Mouse (Mus musculus): ENCODE measurements around the gene Prep. TPM values are rescaled to one million over a fixed set of nuclear protein-coding genes. Genes with fewer than 3 reads are reported as not detected.
"Not testable (repeated sequence)": the region's sequence is repeated elsewhere in the genome, so short reads cannot be mapped to it uniquely, and the experiment has no call there.

Gene Prep
- total RNA-seq, 2 experiments from 2014 or later, result 20.4 to 21.3 TPM

- no peak for DNase-seq
- intact Hi-C loops (cut with DNase I), result no loop called here
Observed at GRCm38 (mm10) chr10:45173927-45174326, 106.9 kb downstream of the Prep start.

GRCm38 (mm10) chr10:45174345-45174744, 107.3 kb downstream of the Prep start:
- DNase-seq, result no peak
- intact Hi-C loops (cut with DNase I), result no loop called here

GRCm38 (mm10) chr10:45177798-45178197, 110.8 kb downstream of the Prep start, which contains the start of gene Popdc3:
Gene Popdc3 (plus strand): TSS chr10:45178098.
- intact Hi-C loops (cut with DNase I); DNase-seq: not testable (repeated sequence)

- intact Hi-C loops (cut with DNase I), result loop anchor here (5.0 kb wide), 1 partner anchor 59 kb away; no protein-coding TSS in a partner anchor
- no peak for DNase-seq
Observed at GRCm38 (mm10) chr10:45180677-45181326, 113.8 kb downstream of the Prep start.

- intact Hi-C loops (cut with DNase I), result loop anchor here (5.0 kb wide), 1 partner anchor 59 kb away; no protein-coding TSS in a partner anchor
- peak; percentile 64 to 68 for DNase-seq
Observed at GRCm38 (mm10) chr10:45181344-45181743, 114.3 kb downstream of the Prep start.

GRCm38 (mm10) chr10:45185457-45185856, 118.5 kb downstream of the Prep start:
- peak in 1 of 2 experiments; percentile 16 for DNase-seq
- intact Hi-C loops (cut with DNase I), result no loop called here

GRCm38 (mm10) chr10:45193330-45194310, 126.6 kb downstream of the Prep start:
- DNase-seq, result no peak

GRCm38 (mm10) chr10:45194531-45194930, 127.5 kb downstream of the Prep start:
- DNase-seq, result no peak
- intact Hi-C loops (cut with DNase I), result no loop called here

More at GRCm38 (mm10) chr10:45193330-45194310, 126.6 kb downstream of the Prep start:
- intact Hi-C loops (cut with DNase I), result no loop called here

- intact Hi-C loops (cut with DNase I), result no loop called here
- DNase-seq, result no peak
Observed at GRCm38 (mm10) chr10:45204582-45204981, 137.6 kb downstream of the Prep start.

- intact Hi-C loops (cut with DNase I), result no loop called here
- peak; percentile 38 to 43 for DNase-seq
Observed at GRCm38 (mm10) chr10:45210201-45210600, 143.2 kb downstream of the Prep start.

GRCm38 (mm10) chr10:45216676-45217075, 149.7 kb downstream of the Prep start:
- intact Hi-C loops (cut with DNase I), result no loop called here
- peak; percentile 32 to 48 for DNase-seq

Small RNAs within 50 kb of the gene (microRNA-seq; reads per million reads assigned to microRNA genes)
- 0 reads per million in 2 experiments for gene Gm23766

Other genes starting within 250 kb of the Prep start
- gene Popdc3, start 110.9 kb downstream of the Prep start, total RNA-seq (2021), result 10 to 100 TPM; 22.1 to 22.7 TPM